Mouse (Mus musculus): Measurements from ENCODE around the gene Arhgap22. TPM values are rescaled to one million over a fixed set of nuclear protein-coding genes. Genes with fewer than 3 reads are reported as not detected.
A peak's percentile ranks its signal among the peaks of the same experiment; 100 is the strongest.

Gene Arhgap22
- polyA plus RNA-seq, 1 experiment from 2014 or later: 2.6 TPM

DNA sequence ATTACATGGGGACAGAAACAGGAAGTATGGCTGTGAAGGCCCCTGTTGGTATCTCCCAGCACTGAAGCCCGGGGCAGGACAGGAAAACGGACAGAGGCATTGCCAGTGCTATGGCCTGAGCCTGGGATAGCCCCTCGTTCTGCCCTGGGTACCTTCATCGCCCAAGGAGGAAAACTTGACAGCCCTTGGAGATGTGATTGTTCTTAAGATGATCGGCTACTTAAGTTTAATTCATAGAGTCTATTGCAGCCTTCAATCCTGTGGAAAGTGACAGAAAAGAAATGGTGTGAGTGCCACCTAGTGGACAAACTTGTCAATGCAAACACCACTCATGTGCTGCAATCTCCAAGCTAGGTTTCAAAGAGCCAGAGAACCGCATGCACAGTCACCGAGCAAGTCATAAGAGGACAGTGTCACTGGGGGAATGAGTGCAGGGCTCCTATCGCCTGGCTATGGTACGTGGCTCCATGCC, 89.6 kb downstream of the Arhgap22 start:
- 24% methylated on average over 9 of the region's 9 CpGs for WGBS
- no peak overlapping the region for H3K27ac ChIP-seq

DNA sequence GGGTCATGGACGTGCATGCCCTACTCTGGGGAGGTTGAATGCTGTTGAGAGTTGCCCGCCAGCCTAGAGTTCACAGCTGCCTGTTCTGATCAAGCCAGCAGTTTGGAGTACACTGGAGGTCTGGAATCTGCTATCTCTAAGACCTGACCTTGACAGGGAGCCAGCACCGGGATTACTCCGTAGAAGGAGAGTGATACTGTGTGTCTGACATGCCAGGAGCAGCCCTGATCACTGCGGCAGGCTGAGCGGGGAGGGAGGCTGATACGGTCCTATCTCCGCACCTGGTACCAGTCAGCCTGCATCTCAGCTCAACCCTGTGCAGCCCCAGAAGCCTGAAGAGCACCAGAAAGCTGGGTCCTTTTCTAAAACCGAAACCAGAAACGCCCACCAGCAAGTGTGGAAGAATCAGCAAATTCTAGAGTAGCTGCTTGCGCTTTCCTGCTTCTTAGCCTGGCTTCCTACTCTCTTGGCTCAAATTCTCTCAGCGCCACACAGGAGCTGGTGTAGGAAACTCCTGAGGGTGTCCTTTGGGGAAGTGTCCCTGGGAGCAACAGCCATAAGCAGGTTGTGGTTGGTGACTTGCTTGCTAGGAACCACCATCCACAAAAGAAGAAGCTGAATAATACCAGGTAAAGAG, 91.9 kb downstream of the Arhgap22 start:
- WGBS: 80% methylated on average over 12 of the region's 12 CpGs
- no peak for ATAC-seq (replicated peaks)

More for the DNA sequence above, 89.6 kb downstream of the Arhgap22 start:
- Histone ChIP-seq H3K36me3 (replicated peaks) (no peaks in the 10 kb centered on the region), H3K4me2 (no peak overlapping the region), H3K4me1 (no peaks in the 10 kb centered on the region), H3K27me3 (replicated peaks) (no peaks in the 10 kb centered on the region), H3K9ac (no peak overlapping the region), H3K9me3 (no peaks in the 10 kb centered on the region), H3K4me3 (no peak overlapping the region)
- ATAC-seq (replicated peaks): peak; percentile 82

DNA sequence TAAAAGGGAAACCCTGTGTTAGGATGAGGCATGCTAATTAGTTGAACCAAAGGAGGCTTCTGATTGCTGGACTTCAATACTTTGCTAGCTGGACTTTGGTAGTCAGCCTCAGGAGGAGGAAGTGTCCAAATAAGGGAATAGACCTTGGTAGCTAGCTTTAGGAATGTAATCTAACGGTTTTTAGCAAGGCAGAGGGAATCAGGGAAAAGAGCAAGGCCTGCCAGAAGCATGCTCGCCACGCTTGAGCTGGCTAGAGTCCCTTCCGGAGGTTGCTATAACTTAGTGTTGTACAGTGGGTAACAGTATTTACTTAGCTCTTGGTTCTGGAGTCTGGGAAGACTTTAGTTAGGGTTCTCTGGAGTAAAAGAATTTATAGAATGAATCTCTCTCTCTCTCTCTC, 96.9 kb downstream of the Arhgap22 start:
- no peaks in the 10 kb centered on the region for H3K9me3 ChIP-seq
- no peak for ATAC-seq (replicated peaks)
- WGBS: 69% methylated on average over 4 of the region's 4 CpGs
- no peak overlapping the region for H3K4me3 ChIP-seq
- H3K4me2 ChIP-seq: no peak overlapping the region
- H3K27me3 ChIP-seq (replicated peaks): peaks cover 3% of the 10 kb centered on the region; the same call in 1 of the 2 replicates
- no peaks in the 10 kb centered on the region for H3K36me3 ChIP-seq (replicated peaks)
- no peaks in the 10 kb centered on the region for H3K4me1 ChIP-seq
- H3K27ac ChIP-seq: no peak overlapping the region
- H3K9ac ChIP-seq: no peak overlapping the region

More for the DNA sequence above, 91.9 kb downstream of the Arhgap22 start:
- H3K27me3 ChIP-seq (replicated peaks): no peaks in the 10 kb centered on the region
- no peak overlapping the region for H3K4me3 ChIP-seq
- H3K4me2 ChIP-seq: no peak overlapping the region
- H3K27ac ChIP-seq: no peak overlapping the region
- H3K4me1 ChIP-seq: no peaks in the 10 kb centered on the region
- H3K36me3 ChIP-seq (replicated peaks): no peaks in the 10 kb centered on the region
- H3K9me3 ChIP-seq: no peaks in the 10 kb centered on the region
- no peak overlapping the region for H3K9ac ChIP-seq

DNA sequence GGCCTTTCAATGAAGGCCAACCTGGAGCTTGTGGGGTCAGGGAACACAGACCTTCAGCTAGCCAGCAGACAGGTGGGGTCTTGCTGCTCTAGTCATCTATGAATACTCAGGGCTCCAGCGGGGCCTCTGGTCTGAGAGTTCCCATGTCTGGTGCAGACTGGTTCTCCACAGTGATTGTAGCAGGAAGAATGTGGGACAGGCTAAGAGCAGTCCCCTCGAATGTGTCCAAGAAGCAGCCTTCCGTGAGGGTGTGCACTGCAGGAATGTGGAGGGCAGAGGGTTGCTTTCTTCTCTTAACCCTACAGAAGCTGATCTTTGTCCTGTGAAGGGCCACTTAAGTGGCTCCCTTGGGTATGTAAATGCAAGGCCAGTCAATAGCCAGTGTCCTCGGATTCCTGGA, 98.5 kb downstream of the Arhgap22 start:
- no peak for ATAC-seq (replicated peaks)
- no peak overlapping the region for H3K27ac ChIP-seq
- WGBS: 26% methylated on average over 4 of the region's 4 CpGs
- H3K36me3 ChIP-seq (replicated peaks): no peaks in the 10 kb centered on the region
- no peak overlapping the region for H3K4me2 ChIP-seq
- peaks cover 5% of the 10 kb centered on the region; the same call in 1 of the 2 replicates for H3K27me3 ChIP-seq (replicated peaks)
- H3K9me3 ChIP-seq: no peaks in the 10 kb centered on the region
- no peak overlapping the region for H3K4me3 ChIP-seq
- H3K4me1 ChIP-seq: no peaks in the 10 kb centered on the region
- H3K9ac ChIP-seq: no peak overlapping the region

DNA sequence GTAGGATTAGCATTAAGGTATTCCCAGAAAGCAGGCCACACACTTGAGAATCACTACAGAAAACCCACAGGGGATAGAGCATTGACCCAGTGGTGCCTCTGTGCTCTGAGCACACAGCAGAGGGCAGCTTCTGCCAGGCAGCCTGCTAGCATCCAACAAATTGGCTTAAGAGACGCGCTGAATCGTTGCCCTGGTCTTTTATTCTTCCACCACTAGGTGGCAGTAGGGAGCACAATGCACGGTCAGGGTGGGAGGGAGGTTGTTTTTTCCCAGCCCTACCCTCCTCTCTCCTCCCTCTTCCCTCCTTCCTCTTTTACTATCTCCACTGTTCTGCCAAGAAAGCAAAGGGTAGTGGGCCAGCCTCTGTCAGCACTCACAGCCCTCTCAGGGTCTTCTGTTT, 99.8 kb downstream of the Arhgap22 start:
- Histone ChIP-seq H3K27me3 (replicated peaks) (peaks cover 15% of the 10 kb centered on the region), H3K4me3 (no peak overlapping the region), H3K4me1 (no peaks in the 10 kb centered on the region), H3K9ac (no peak overlapping the region), H3K27ac (no peak overlapping the region), H3K9me3 (no peaks in the 10 kb centered on the region), H3K36me3 (replicated peaks) (no peaks in the 10 kb centered on the region), H3K4me2 (no peak overlapping the region)
- WGBS: 2% methylated on average over 4 of the region's 4 CpGs
- ATAC-seq (replicated peaks): peak; percentile 65

DNA sequence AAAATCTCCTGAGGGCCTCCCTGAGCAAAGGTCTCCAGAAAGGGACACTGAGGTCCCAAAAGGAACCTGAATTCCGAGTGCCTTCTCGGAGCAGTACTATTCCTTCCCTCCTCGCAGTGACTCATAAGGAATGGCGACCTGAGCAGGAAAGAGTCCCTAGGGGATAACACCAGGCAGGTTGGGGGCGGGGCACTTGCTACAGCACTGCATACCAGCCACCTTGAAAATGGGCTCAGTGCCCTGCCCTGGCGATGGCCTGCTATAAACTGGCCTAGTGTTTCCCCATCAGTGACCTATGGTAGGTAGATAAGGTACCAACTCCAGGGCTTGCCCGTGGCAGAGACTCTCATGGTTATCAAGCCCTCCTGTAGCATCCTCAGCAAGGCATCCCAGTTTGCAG, 100.3 kb downstream of the Arhgap22 start:
- H3K4me1 ChIP-seq: no peaks in the 10 kb centered on the region
- 0 out of 2 replicates have a peak, but pooled peaks have one; percentile 25 for ATAC-seq (replicated peaks)
- 58% methylated on average over 7 of the region's 7 CpGs for WGBS
- H3K27me3 ChIP-seq (replicated peaks): peaks cover 15% of the 10 kb centered on the region
- H3K4me2 ChIP-seq: no peak overlapping the region
- H3K36me3 ChIP-seq (replicated peaks): no peaks in the 10 kb centered on the region
- no peaks in the 10 kb centered on the region for H3K9me3 ChIP-seq
- no peak overlapping the region for H3K9ac ChIP-seq
- H3K4me3 ChIP-seq: no peak overlapping the region
- no peak overlapping the region for H3K27ac ChIP-seq

DNA sequence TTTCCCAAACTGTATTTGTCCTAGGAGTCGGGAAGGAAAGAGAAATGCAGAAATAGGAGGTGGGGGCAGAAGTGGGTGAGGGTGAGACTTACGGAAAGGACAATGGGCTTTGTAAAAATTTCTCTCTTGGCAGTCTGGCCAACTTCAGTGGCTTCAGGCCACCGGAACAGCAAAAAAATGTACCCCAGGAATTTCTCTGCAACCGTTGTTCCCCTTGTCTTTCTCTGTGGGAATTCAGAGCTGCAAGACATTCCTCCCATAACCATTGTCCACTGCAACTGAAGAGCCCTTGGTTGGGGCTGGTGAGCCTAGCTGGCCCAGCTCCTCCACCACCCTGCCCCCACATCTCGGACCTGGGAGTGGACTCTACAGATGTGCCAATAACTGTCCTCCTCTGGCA, 101.3 kb downstream of the Arhgap22 start:
- no peaks in the 10 kb centered on the region for H3K9me3 ChIP-seq
- H3K4me3 ChIP-seq: no peak overlapping the region
- no peak overlapping the region for H3K4me2 ChIP-seq
- ATAC-seq (replicated peaks): no peak
- peaks cover 8% of the 10 kb centered on the region for H3K4me1 ChIP-seq
- 51% methylated on average over 5 of the region's 5 CpGs for WGBS
- H3K27me3 ChIP-seq (replicated peaks): peaks cover 24% of the 10 kb centered on the region
- no peaks in the 10 kb centered on the region for H3K36me3 ChIP-seq (replicated peaks)
- H3K27ac ChIP-seq: no peak overlapping the region
- H3K9ac ChIP-seq: no peak overlapping the region

DNA sequence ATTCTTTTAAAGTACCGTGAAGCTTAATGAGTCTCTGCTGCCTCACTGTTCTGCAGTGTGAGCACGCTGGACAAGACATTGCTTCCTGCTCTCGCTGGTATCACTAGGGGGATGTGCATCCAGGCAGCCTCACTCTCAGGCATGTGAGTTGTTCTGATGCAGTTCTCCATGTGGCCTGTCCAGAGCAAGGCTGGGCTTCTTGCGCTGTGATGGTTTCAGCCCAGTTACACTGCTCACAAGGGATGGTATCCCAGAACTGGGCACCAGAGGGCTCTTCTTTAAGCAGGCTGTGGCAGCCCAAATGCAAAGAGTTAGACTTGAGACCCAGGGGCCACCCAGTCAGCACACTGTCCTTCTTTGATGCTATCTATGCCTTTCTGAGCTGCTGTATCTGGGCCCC, 101.9 kb downstream of the Arhgap22 start:
- peaks cover 11% of the 10 kb centered on the region for H3K4me1 ChIP-seq
- ATAC-seq (replicated peaks): no peak
- peaks cover 30% of the 10 kb centered on the region for H3K27me3 ChIP-seq (replicated peaks)
- H3K9ac ChIP-seq: no peak overlapping the region
- H3K27ac ChIP-seq: no peak overlapping the region
- no peak overlapping the region for H3K4me2 ChIP-seq
- WGBS: 52% methylated on average over 4 of the region's 4 CpGs
- H3K36me3 ChIP-seq (replicated peaks): no peaks in the 10 kb centered on the region
- H3K4me3 ChIP-seq: no peak overlapping the region
- no peaks in the 10 kb centered on the region for H3K9me3 ChIP-seq

DNA sequence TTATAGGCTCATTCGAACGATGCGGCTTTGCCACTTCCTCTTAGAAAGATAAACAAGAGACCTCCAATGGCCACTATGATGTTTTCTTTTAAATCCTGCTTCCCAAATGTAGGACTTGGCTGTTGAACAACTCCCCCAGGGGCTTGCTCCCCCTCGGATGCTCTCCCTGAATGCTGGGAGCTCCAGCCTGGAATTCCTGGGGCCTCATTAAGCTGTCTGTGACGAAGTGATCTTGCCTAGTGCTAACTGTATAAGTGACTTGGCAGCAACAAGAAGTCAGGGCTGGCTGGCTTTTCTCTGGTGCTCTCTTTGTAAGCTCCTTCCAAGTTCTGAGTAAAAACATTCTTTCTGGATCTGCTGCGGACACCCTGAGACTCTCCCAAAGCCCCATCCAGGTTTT, 104.1 kb downstream of the Arhgap22 start:
- H3K36me3 ChIP-seq (replicated peaks): no peaks in the 10 kb centered on the region
- H3K4me1 ChIP-seq: peaks cover 11% of the 10 kb centered on the region
- ATAC-seq (replicated peaks): no peak
- H3K4me3 ChIP-seq: no peak overlapping the region
- 31% methylated on average over 6 of the region's 6 CpGs for WGBS
- peaks cover 42% of the 10 kb centered on the region for H3K27me3 ChIP-seq (replicated peaks)
- no peaks in the 10 kb centered on the region for H3K9me3 ChIP-seq
- H3K9ac ChIP-seq: no peak overlapping the region
- H3K27ac ChIP-seq: no peak overlapping the region
- H3K4me2 ChIP-seq: no peak overlapping the region

DNA sequence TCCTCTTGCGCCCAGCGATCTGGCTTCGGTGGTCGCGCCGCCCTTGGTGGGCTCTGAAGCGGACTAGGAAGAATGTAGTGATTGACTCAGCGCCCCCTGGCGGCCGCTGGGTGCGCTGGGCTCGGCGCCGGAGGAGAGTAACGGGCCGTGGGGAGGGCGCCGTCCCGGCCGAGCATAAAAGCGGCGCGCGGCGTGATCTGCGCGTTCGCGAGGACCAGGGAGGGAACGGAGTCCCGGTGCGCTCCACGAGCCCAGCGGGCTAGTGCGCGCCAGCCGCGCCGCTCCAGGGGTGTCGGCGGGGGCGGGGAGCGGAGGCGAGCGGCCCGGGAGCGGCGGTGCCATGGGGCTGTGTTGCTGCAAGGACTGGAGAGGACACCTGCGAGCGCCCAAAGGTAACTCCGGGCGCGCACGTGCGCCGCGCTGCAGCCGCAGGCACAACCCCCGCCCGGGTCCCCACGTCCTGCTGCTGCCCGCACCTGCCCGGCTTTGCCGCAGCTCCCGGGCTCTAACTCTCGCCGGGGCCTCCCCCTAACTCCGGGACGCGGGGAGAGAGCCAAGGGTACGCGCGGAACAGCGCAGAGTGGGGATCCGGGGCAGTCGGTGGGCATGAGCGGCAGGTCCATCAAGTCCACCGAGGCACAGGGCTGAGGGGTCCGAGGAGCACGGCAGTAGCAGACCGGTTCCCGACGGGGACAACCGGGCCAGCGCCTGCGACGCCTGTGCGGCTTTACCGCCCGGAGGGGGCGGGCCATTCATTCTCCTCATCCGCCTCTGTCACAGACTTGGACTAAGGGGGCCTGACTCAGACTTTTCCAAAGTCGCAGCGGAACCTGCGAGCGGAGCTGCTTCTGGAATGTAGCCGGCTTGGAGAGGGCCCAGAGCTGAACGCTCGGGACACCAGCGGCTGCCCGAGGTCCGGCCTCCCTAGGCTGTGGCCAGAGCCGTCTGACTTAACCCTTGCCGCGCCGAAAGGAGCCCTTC, 106.0 kb downstream of the Arhgap22 start:
- peaks cover 11% of the 10 kb centered on the region for H3K4me1 ChIP-seq
- H3K4me3 ChIP-seq: peak overlapping the region; percentile 71
- H3K4me2 ChIP-seq: peak overlapping the region; percentile 100
- H3K9ac ChIP-seq: peak overlapping the region; percentile 45
- H3K27ac ChIP-seq: no peak overlapping the region
- peak; percentile 53 for ATAC-seq (replicated peaks)
- H3K36me3 ChIP-seq (replicated peaks): no peaks in the 10 kb centered on the region
- under 1% methylated on average over 104 of the region's 106 CpGs for WGBS
- H3K27me3 ChIP-seq (replicated peaks): peaks cover 44% of the 10 kb centered on the region
- H3K9me3 ChIP-seq: no peaks in the 10 kb centered on the region

DNA sequence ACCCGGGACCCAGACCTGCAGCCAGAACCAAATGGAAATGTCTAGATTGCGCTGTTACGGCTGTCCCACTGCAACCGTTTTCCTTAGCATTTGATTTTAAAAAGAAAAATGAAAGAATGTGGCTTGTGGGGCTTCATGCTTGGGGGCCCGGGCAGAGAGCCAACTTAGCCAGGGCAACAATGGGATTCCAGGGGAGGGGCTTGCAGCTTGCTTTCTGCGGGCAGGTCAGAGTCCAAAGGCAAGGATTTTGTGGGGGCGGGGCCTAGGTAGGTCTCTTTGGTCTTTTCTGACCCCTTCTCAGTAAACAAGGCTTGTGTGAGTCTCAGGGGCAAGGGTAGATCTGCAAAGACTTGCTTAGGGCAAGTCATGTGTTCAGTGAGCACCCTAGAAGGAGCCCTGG, 107.0 kb downstream of the Arhgap22 start:
- H3K4me2 ChIP-seq: peak overlapping the region; percentile 100
- no peak overlapping the region for H3K4me3 ChIP-seq
- peaks cover 11% of the 10 kb centered on the region for H3K4me1 ChIP-seq
- ATAC-seq (replicated peaks): no peak
- H3K9ac ChIP-seq: no peak overlapping the region
- peaks cover 44% of the 10 kb centered on the region for H3K27me3 ChIP-seq (replicated peaks)
- H3K9me3 ChIP-seq: no peaks in the 10 kb centered on the region
- WGBS: 5% methylated on average over 7 of the region's 7 CpGs
- no peak overlapping the region for H3K27ac ChIP-seq
- H3K36me3 ChIP-seq (replicated peaks): no peaks in the 10 kb centered on the region

DNA sequence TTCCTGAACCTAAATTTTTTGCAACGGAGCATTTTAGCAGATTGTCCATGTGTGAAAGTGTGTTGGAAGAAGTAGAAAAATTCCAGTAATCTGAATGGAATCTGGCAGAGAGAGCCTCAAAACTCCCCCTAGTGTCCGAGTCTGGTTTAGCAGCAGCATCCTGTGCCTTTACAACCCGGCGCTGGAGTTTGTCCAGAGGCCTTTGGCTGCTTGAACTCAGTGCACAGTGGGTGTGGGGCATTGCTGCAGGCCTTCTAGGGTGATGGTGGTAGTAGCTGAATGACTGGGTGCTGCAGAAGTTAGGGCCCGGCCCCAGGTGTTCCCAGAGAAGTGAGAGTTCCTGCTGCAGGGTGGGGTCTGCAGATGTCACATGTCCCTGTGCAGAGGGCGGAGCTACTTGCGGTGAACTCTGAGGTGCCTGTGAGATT, 108.8 kb downstream of the Arhgap22 start:
- no peak for ATAC-seq (replicated peaks)
- Histone ChIP-seq H3K9ac (no peak overlapping the region), H3K9me3 (no peaks in the 10 kb centered on the region), H3K36me3 (replicated peaks) (no peaks in the 10 kb centered on the region), H3K4me2 (no peak overlapping the region), H3K27ac (no peak overlapping the region), H3K4me1 (peaks cover 11% of the 10 kb centered on the region), H3K27me3 (replicated peaks) (peaks cover 40% of the 10 kb centered on the region), H3K4me3 (no peak overlapping the region)
- 26% methylated on average over 7 of the region's 7 CpGs for WGBS

All from midbrain, embryonic 15.5 days (tissue).